32 mouse cellular contexts compared by ENCODE assay signal in the genomic region with DNA sequence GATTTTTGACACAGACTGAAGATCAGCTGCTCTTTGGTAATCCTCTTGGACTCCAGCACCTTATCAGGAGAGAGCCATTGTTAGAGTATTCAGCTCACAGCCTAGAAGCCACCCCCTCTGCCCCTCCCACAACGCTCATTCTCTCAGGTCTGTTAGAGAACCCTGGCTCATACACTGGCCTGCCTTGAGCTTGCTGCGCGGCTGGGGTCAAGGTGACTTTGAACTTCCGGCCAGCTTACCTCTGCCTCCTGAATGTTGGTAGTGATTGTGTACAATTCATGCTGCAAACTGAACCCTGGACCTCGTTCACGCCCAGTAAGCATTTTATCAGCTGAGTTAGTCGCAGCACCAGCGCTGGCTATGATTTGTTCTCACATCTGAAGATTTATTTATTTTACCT. TPM values are rescaled to one million over a fixed set of nuclear protein-coding genes. Genes with fewer than 3 reads are reported as not detected.
DNase-seq lines count a peak whose midpoint lies in the region; ATAC-seq and TF ChIP-seq lines count a peak whose summit lies in the region.
"Had no signal": no experiment of that assay in that cellular context is flagged by ENCODE, and none has a peak within 500 bp of the region (broad histone marks: within the 10 kb centered on the region; RNA-seq: fewer than 3 reads in every experiment).

No protein-coding gene starts in this region.

- H3K27me3 ChIP-seq in liver, adult 2 months (ENCODE audit: control insufficient read depth, insufficient read depth, low read length) = 0 out of 2 replicates have a peak, but pooled peaks cover 3% of the 10 kb centered on the region
- H3K27me3 ChIP-seq in liver, postnatal 0 days (ENCODE audit: insufficient read depth, low read length) = no peaks in the 10 kb centered on the region
- H3K27me3 ChIP-seq in stomach, postnatal 0 days (ENCODE audit: control insufficient read depth, insufficient read depth, low read length) = no peaks in the 10 kb centered on the region
- H3K27me3 ChIP-seq in heart, embryonic 10.5 days (ENCODE audit: insufficient read depth, poor library complexity, severe bottlenecking) = no peaks in the 10 kb centered on the region
- H3K27me3 ChIP-seq: CH12.LX; heart, embryonic 13.5 days had no signal

- H3K36me3 ChIP-seq in liver, adult 2 months (ENCODE audit: control insufficient read depth, insufficient read depth, low read length) = no peaks in the 10 kb centered on the region
- no peaks in the 10 kb centered on the region for H3K36me3 ChIP-seq in liver, postnatal 0 days (replicated peaks; ENCODE audit: insufficient read depth, low read length)
- H3K36me3 ChIP-seq in stomach, postnatal 0 days (ENCODE audit: control insufficient read depth, insufficient read depth, low read length) = no peaks in the 10 kb centered on the region
- H3K36me3 ChIP-seq in heart, embryonic 10.5 days = no peaks in the 10 kb centered on the region
- H3K36me3 ChIP-seq: forebrain, embryonic 10.5 days; heart, embryonic 13.5 days had no signal

- no peaks in the 10 kb centered on the region for H3K79me2 ChIP-seq in liver, adult 2 months (ENCODE audit: control insufficient read depth, insufficient read depth, low read length)

- no peaks in the 10 kb centered on the region for H3K9me3 ChIP-seq in liver, postnatal 0 days (ENCODE audit: low read length)
- no peaks in the 10 kb centered on the region for H3K9me3 ChIP-seq in stomach, postnatal 0 days (ENCODE audit: control insufficient read depth, low read length)
- H3K9me3 ChIP-seq in heart, embryonic 10.5 days = no peaks in the 10 kb centered on the region
- H3K9me3 ChIP-seq: forebrain, embryonic 10.5 days; heart, embryonic 13.5 days had no signal

- no peak overlapping the region for H3K9ac ChIP-seq in liver, adult 2 months (ENCODE audit: low read depth, low read length)
- no peak overlapping the region for H3K9ac ChIP-seq in liver, postnatal 0 days (replicated peaks)
- no peak overlapping the region for H3K9ac ChIP-seq in stomach, postnatal 0 days (ENCODE audit: low read length)
- H3K9ac ChIP-seq: forebrain, postnatal 0 days; heart, embryonic 13.5 days; hindbrain, embryonic 14.5 days had no signal

- 31% methylated on average over 8 of the region's 8 CpGs for WGBS in liver, adult 2 months
- 75% methylated on average over 8 of the region's 8 CpGs for WGBS in liver, postnatal 0 days (ENCODE audit: insufficient replicate concordance)
- 59% methylated on average over 8 of the region's 8 CpGs for WGBS in stomach, postnatal 0 days
- 81% methylated on average over 8 of the region's 8 CpGs for WGBS in heart, embryonic 10.5 days

- no peak overlapping the region for H3K27ac ChIP-seq in liver, adult 2 months (replicated peaks; ENCODE audit: insufficient read depth, low read depth, low read length)
- no peak overlapping the region for H3K27ac ChIP-seq in liver, postnatal 0 days (ENCODE audit: low read depth)
- H3K27ac ChIP-seq in stomach, postnatal 0 days (replicated peaks) = no peak overlapping the region
- H3K27ac ChIP-seq in heart, embryonic 10.5 days = no peak overlapping the region
- H3K27ac ChIP-seq: forebrain, embryonic 10.5 days; heart, embryonic 13.5 days; hindbrain, embryonic 14.5 days; hindbrain, postnatal 0 days had no signal

- no peak overlapping the region for H3K4me2 ChIP-seq in liver, postnatal 0 days (ENCODE audit: low read depth, low read length)
- no peak overlapping the region for H3K4me2 ChIP-seq in stomach, postnatal 0 days (replicated peaks; ENCODE audit: low read depth)
- H3K4me2 ChIP-seq: heart, embryonic 13.5 days; hindbrain, embryonic 14.5 days had no signal

- no peak overlapping the region for H3K4me3 ChIP-seq in liver, adult 2 months (ENCODE audit: insufficient read depth, low read depth, low read length)
- H3K4me3 ChIP-seq in liver, postnatal 0 days (ENCODE audit: low read depth, low read length) = no peak overlapping the region
- no peak overlapping the region for H3K4me3 ChIP-seq in stomach, postnatal 0 days (ENCODE audit: low read depth, low read length)
- H3K4me3 ChIP-seq in heart, embryonic 10.5 days = no peak overlapping the region
- H3K4me3 ChIP-seq: forebrain, embryonic 10.5 days; heart, embryonic 13.5 days had no signal

- TF ChIP-seq EP300 in liver, postnatal 0 days (IDR thresholded peaks at IDR 0.05; ENCODE audit: low read depth) = no peak
- no peak for TF ChIP-seq EP300 in stomach, postnatal 0 days (optimal IDR thresholded peaks at IDR 0.05)

- TF ChIP-seq CTCF in liver, adult 2 months (IDR thresholded peaks at IDR 0.05; ENCODE audit: low read depth, low read length) = no peak
- TF ChIP-seq CTCF in liver, postnatal 0 days (IDR thresholded peaks at IDR 0.05; ENCODE audit: low read depth) = no peak
- no peak for TF ChIP-seq CTCF in stomach, postnatal 0 days (IDR thresholded peaks at IDR 0.05; ENCODE audit: low read depth)

- TF ChIP-seq POLR2A in liver, adult 2 months (IDR thresholded peaks at IDR 0.05; ENCODE audit: extremely low read depth, insufficient read depth, low read length) = no peak

- no peaks in the 10 kb centered on the region for H3K4me1 ChIP-seq in liver, adult 2 months (ENCODE audit: control insufficient read depth, insufficient read depth, low read length)
- H3K4me1 ChIP-seq in liver, postnatal 0 days (ENCODE audit: insufficient read depth) = no peaks in the 10 kb centered on the region
- H3K4me1 ChIP-seq in stomach, postnatal 0 days (replicated peaks; ENCODE audit: control insufficient read depth, insufficient read depth) = no peaks in the 10 kb centered on the region
- H3K4me1 ChIP-seq in heart, embryonic 10.5 days = no peaks in the 10 kb centered on the region
- H3K4me1 ChIP-seq: forebrain, embryonic 10.5 days; heart, embryonic 13.5 days had no signal

- no peak for ATAC-seq in liver, postnatal 0 days
- peak; percentile 79 for ATAC-seq in stomach, postnatal 0 days (ENCODE audit: low FRiP score, low TSS enrichment)
- ATAC-seq: forebrain, embryonic 14.5 days; forebrain, postnatal 0 days; hindbrain, postnatal 0 days; inflammation-experienced regulatory T-cells, adult 6 months had no signal

- DNase-seq in liver, adult 2 months (ENCODE audit: extremely low read depth, low read depth, low spot score) = peak; percentile 85
- no peak for DNase-seq in liver, postnatal 0 days
- DNase-seq in ZHBTc4 (ENCODE audit: low read depth, low spot score) = peak; percentile 61
- peak; percentile 59 for DNase-seq in stomach, postnatal 0 days (ENCODE audit: low spot score)
- no peak for DNase-seq in heart, embryonic 10.5 days (ENCODE audit: low spot score)
- DNase-seq in c-Kit-positive CD71-positive TER-119-positive erythroid progenitor cells, embryonic 14.5 days (ENCODE audit: low spot score) = no peak
- DNase-seq in left cerebral cortex, adult 9 months (ENCODE audit: low spot score in 2 of 2) = no peak
- DNase-seq: adrenal gland, adult 8-10 months; adrenal gland, postnatal 25 days; B cell, adult 2 months; cerebellum, adult 18-20 months; cerebellum, adult 9-10 months; cerebellum, postnatal 14 days; forebrain, postnatal 0 days; gastrocnemius, postnatal 25 days; heart, adult 18-20 months; heart, postnatal 14 days; heart, postnatal 4 days had no signal

RNA-seq across cellular contexts. Expression of a gene that starts 5.6 kb away (rescaled TPM):
- not detected in 2 replicates for total RNA-seq in liver, adult 2 months (2014; rRNA removed)
- not detected in 2 replicates for polyA plus RNA-seq in liver, adult 2 months (2012; rRNA removed)
- polyA plus RNA-seq in liver, postnatal 0 days (2015; fragmentation: Nextera tagmentation; extraction: Ambion mirVana) = not detected in 2 replicates
- not detected in 2 replicates for polyA plus RNA-seq in stomach, postnatal 0 days (2015; fragmentation: Nextera tagmentation; extraction: Ambion mirVana)
- not detected in 2 replicates for polyA plus RNA-seq in heart, embryonic 10.5 days (2016; fragmentation: Nextera tagmentation; extraction: Ambion mirVana)
- total RNA-seq: adrenal gland, adult 8-10 months; adrenal gland, postnatal 25 days; CH12.LX; forebrain, postnatal 0 days; gastrocnemius, adult 8-10 months; gastrocnemius, postnatal 25 days; heart, adult 18-20 months; heart, postnatal 14 days; heart, postnatal 4 days; hindbrain, postnatal 0 days had no signal
- polyA plus RNA-seq: brain, embryonic 14.5 days; embryonic facial prominence, embryonic 11.5 days; embryonic facial prominence, embryonic 14.5 days; forebrain, embryonic 10.5 days; forebrain, embryonic 14.5 days; forebrain, postnatal 0 days; frontal cortex, adult 2 months; heart, embryonic 13.5 days; heart, embryonic 16.5 days; hindbrain, embryonic 11.5 days; hindbrain, embryonic 14.5 days; hindbrain, postnatal 0 days; inflammation-experienced regulatory T-cells, adult 6 months had no signal

RNA-seq across cellular contexts. Expression of a gene that starts 11.2 kb away (rescaled TPM):
- total RNA-seq in liver, adult 2 months (2014; rRNA removed) = 0.28 TPM in 1 of 2 replicates, not detected in the other
- 0.24 TPM in 1 of 2 replicates, not detected in the other for polyA plus RNA-seq in liver, adult 2 months (2012; rRNA removed)
- 0.27 and 0.64 TPM in 2 replicates for polyA plus RNA-seq in liver, postnatal 0 days (2015; fragmentation: Nextera tagmentation; extraction: Ambion mirVana)
- polyA plus RNA-seq in stomach, postnatal 0 days (2015; fragmentation: Nextera tagmentation; extraction: Ambion mirVana) = 16.2 and 20.4 TPM in 2 replicates
- not detected in 2 replicates for polyA plus RNA-seq in heart, embryonic 10.5 days (2016; fragmentation: Nextera tagmentation; extraction: Ambion mirVana)
- total RNA-seq: adrenal gland, adult 8-10 months; adrenal gland, postnatal 25 days; CH12.LX; forebrain, postnatal 0 days; gastrocnemius, adult 8-10 months; gastrocnemius, postnatal 25 days; heart, adult 18-20 months; heart, postnatal 14 days; heart, postnatal 4 days; hindbrain, postnatal 0 days had no signal
- polyA plus RNA-seq: brain, embryonic 14.5 days; embryonic facial prominence, embryonic 11.5 days; forebrain, embryonic 10.5 days; forebrain, embryonic 14.5 days; forebrain, postnatal 0 days; frontal cortex, adult 2 months; heart, embryonic 13.5 days; hindbrain, embryonic 11.5 days; hindbrain, embryonic 14.5 days; hindbrain, postnatal 0 days; inflammation-experienced regulatory T-cells, adult 6 months had no signal

RNA-seq across cellular contexts. Expression of a gene that starts 23.8 kb away (rescaled TPM):
- not detected in 2 replicates for total RNA-seq in liver, adult 2 months (2014; rRNA removed)
- not detected in 2 replicates for polyA plus RNA-seq in liver, adult 2 months (2012; rRNA removed)
- not detected in 2 replicates for polyA plus RNA-seq in liver, postnatal 0 days (2015; fragmentation: Nextera tagmentation; extraction: Ambion mirVana)
- not detected in 2 replicates for polyA plus RNA-seq in stomach, postnatal 0 days (2015; fragmentation: Nextera tagmentation; extraction: Ambion mirVana)
- polyA plus RNA-seq in heart, embryonic 10.5 days (2016; fragmentation: Nextera tagmentation; extraction: Ambion mirVana) = not detected in 2 replicates
- total RNA-seq: adrenal gland, adult 8-10 months; adrenal gland, postnatal 25 days; CH12.LX; forebrain, postnatal 0 days; gastrocnemius, adult 8-10 months; gastrocnemius, postnatal 25 days; heart, adult 18-20 months; heart, postnatal 14 days; heart, postnatal 4 days; hindbrain, postnatal 0 days had no signal
- polyA plus RNA-seq: brain, embryonic 14.5 days; embryonic facial prominence, embryonic 11.5 days; embryonic facial prominence, embryonic 14.5 days; forebrain, embryonic 10.5 days; forebrain, embryonic 14.5 days; forebrain, postnatal 0 days; frontal cortex, adult 2 months; heart, embryonic 13.5 days; heart, embryonic 16.5 days; hindbrain, embryonic 11.5 days; hindbrain, embryonic 14.5 days; hindbrain, postnatal 0 days; inflammation-experienced regulatory T-cells, adult 6 months had no signal

RNA-seq across cellular contexts. Expression of a gene that starts 32.7 kb away (rescaled TPM):
- not detected in 2 replicates for total RNA-seq in liver, adult 2 months (2014; rRNA removed)
- polyA plus RNA-seq in liver, adult 2 months (2012; rRNA removed) = not detected in 2 replicates
- polyA plus RNA-seq in liver, postnatal 0 days (2015; fragmentation: Nextera tagmentation; extraction: Ambion mirVana) = not detected in 2 replicates
- 0.23 and 0.29 TPM in 2 replicates for polyA plus RNA-seq in stomach, postnatal 0 days (2015; fragmentation: Nextera tagmentation; extraction: Ambion mirVana)
- polyA plus RNA-seq in heart, embryonic 10.5 days (2016; fragmentation: Nextera tagmentation; extraction: Ambion mirVana) = not detected in 2 replicates
- total RNA-seq: adrenal gland, adult 8-10 months; adrenal gland, postnatal 25 days; CH12.LX; forebrain, postnatal 0 days; gastrocnemius, adult 8-10 months; gastrocnemius, postnatal 25 days; heart, adult 18-20 months; heart, postnatal 14 days; heart, postnatal 4 days; hindbrain, postnatal 0 days had no signal
- polyA plus RNA-seq: brain, embryonic 14.5 days; embryonic facial prominence, embryonic 11.5 days; embryonic facial prominence, embryonic 14.5 days; forebrain, embryonic 10.5 days; forebrain, embryonic 14.5 days; forebrain, postnatal 0 days; frontal cortex, adult 2 months; heart, embryonic 13.5 days; heart, embryonic 16.5 days; hindbrain, embryonic 11.5 days; hindbrain, embryonic 14.5 days; hindbrain, postnatal 0 days; inflammation-experienced regulatory T-cells, adult 6 months had no signal

RNA-seq across cellular contexts. Expression of a gene that starts 42.3 kb away (rescaled TPM):
- not detected in 2 replicates for total RNA-seq in liver, adult 2 months (2014; rRNA removed)
- not detected in 2 replicates for polyA plus RNA-seq in liver, adult 2 months (2012; rRNA removed)
- 0.14 TPM in 2 replicates for polyA plus RNA-seq in liver, postnatal 0 days (2015; fragmentation: Nextera tagmentation; extraction: Ambion mirVana)
- polyA plus RNA-seq in stomach, postnatal 0 days (2015; fragmentation: Nextera tagmentation; extraction: Ambion mirVana) = 2.4 and 2.5 TPM in 2 replicates
- polyA plus RNA-seq in heart, embryonic 10.5 days (2016; fragmentation: Nextera tagmentation; extraction: Ambion mirVana) = not detected in 2 replicates
- total RNA-seq: adrenal gland, postnatal 25 days; CH12.LX; forebrain, postnatal 0 days; gastrocnemius, adult 8-10 months; gastrocnemius, postnatal 25 days; heart, adult 18-20 months; heart, postnatal 14 days; heart, postnatal 4 days; hindbrain, postnatal 0 days had no signal
- polyA plus RNA-seq: brain, embryonic 14.5 days; embryonic facial prominence, embryonic 11.5 days; embryonic facial prominence, embryonic 14.5 days; forebrain, embryonic 10.5 days; forebrain, embryonic 14.5 days; forebrain, postnatal 0 days; frontal cortex, adult 2 months; heart, embryonic 13.5 days; heart, embryonic 16.5 days; hindbrain, embryonic 11.5 days; hindbrain, embryonic 14.5 days; hindbrain, postnatal 0 days; inflammation-experienced regulatory T-cells, adult 6 months had no signal

Comparison
In these comparisons a context has a peak if more than half of its experiments do, and no peak if none do; other contexts are left out.
1. DNase-seq: peak in liver, adult 2 months (single experiment), ZHBTc4 (single experiment) and stomach, postnatal 0 days (single experiment); none in liver, postnatal 0 days (single experiment), heart, embryonic 10.5 days (single experiment), c-Kit-positive CD71-positive TER-119-positive erythroid progenitor cells, embryonic 14.5 days (single experiment) and left cerebral cortex, adult 9 months (0 of 2).
2. RNA of a gene that starts 11.2 kb away (polyA plus RNA-seq): 16.2 to 20.4 TPM in stomach, postnatal 0 days; 0.27 to 0.64 TPM in liver, postnatal 0 days, 0.24 TPM in liver, adult 2 months and not detected in heart, embryonic 10.5 days; every median in the first group is over 10 times any median in the second.